Mouse (Mus musculus): ENCODE measurements around the gene Olfr536.

- TF ChIP-seq CTCF (conservative IDR thresholded peaks at IDR 0.05 in 1 of 2, IDR thresholded peaks at IDR 0.05 in 1 of 2; ENCODE audit: low read depth in 2 of 2, low read length in 2 of 2) (no peak), USF1 (IDR thresholded peaks at IDR 0.05; ENCODE audit: low read depth, low read length) (no peak)
These were observed 12.5 kb downstream of the Olfr536 start for GRCm38 (mm10) chr7:140494702-140495101.
